Mouse (Mus musculus) stomach, embryonic 14.5 days (tissue): ENCODE data around the gene Pom121l2. TPM values are rescaled to one million over a fixed set of nuclear protein-coding genes. Genes with fewer than 3 reads are reported as not detected.

Experiments
- ATAC-seq: fragments of 200-750 bp; cut with Nextera tagmentation; 2 replicates; pipeline ENCODE4 v1.8.0; 2017; ENCODE audit warnings: low read depth, moderate TSS enrichment; ENCODE audit not compliant: insufficient number of reproducible peaks, insufficient read depth, low FRiP score
- H3K27ac ChIP-seq: fragments of 300-500 bp; sonication (generic); 2 replicates; pipeline ENCODE4 v1.5.1; 2014; ENCODE audit warnings: mild to moderate bottlenecking, low read length, moderate library complexity, mixed read lengths
- H3K27me3 ChIP-seq: fragments of 300-500 bp; sonication (generic); 2 replicates; pipeline ENCODE4 v1.6.1; 2014; ENCODE audit warnings: low read length, control low read depth, mixed read lengths; ENCODE audit not compliant: control insufficient read depth, insufficient read depth
- H3K36me3 ChIP-seq: fragments of 300-500 bp; sonication (generic); 2 replicates; pipeline ENCODE4 v1.6.1; 2014; ENCODE audit warnings: mild to moderate bottlenecking, control low read depth, low read length, moderate library complexity, mixed read lengths; ENCODE audit not compliant: control insufficient read depth, insufficient read depth
- H3K4me1 ChIP-seq: fragments of 300-500 bp; sonication (generic); 2 replicates; pipeline ENCODE4 v1.6.1; 2014; ENCODE audit warnings: low read length, control low read depth, mixed read lengths; ENCODE audit not compliant: control insufficient read depth, insufficient read depth
- H3K4me2 ChIP-seq: fragments of 300-500 bp; sonication (generic); replicated peaks from 2 replicates; pipeline ENCODE4 v1.6.1; 2014; ENCODE audit warnings: low read depth, low read length, control low read depth
- H3K4me3 ChIP-seq: fragments of 300-500 bp; sonication (generic); 2 replicates; pipeline ENCODE4 v1.5.1; 2014; ENCODE audit warnings: low read depth, low read length, control low read depth
- H3K9ac ChIP-seq: fragments of 300-500 bp; sonication (generic); replicated peaks from 2 replicates; pipeline ENCODE4 v1.6.1; 2014; ENCODE audit warnings: low read depth, mild to moderate bottlenecking, control low read depth, low read length, moderate library complexity, mixed read lengths
- H3K9me3 ChIP-seq: fragments of 300-500 bp; sonication (generic); 2 replicates; pipeline ENCODE4 v1.6.1; 2016; ENCODE audit warnings: low read depth, low read length, control low read depth; ENCODE audit not compliant: control insufficient read depth
- WGBS: fragments of 180-500 bp; shearing (Covaris S2); extraction: QIAGEN DNeasy Blood & Tissue Kit; methylation state at CpG from one replicate; pipeline ENCODE4 v1.1.7; 2014; 5-methylcytosine and 5-hydroxymethylcytosine counted together
- polyA plus RNA-seq: library from polyadenylated mRNA; unstranded; fragments of >200 nt; fragmentation: Nextera tagmentation; extraction: Ambion mirVana; gene quantifications from 2 replicates; pipeline ENCODE4 v1.2.1, GENCODE M21; 2014

The Pom121l2 gene
- polyA plus RNA-seq, 1 experiment from 2014 or later = not detected

DNA sequence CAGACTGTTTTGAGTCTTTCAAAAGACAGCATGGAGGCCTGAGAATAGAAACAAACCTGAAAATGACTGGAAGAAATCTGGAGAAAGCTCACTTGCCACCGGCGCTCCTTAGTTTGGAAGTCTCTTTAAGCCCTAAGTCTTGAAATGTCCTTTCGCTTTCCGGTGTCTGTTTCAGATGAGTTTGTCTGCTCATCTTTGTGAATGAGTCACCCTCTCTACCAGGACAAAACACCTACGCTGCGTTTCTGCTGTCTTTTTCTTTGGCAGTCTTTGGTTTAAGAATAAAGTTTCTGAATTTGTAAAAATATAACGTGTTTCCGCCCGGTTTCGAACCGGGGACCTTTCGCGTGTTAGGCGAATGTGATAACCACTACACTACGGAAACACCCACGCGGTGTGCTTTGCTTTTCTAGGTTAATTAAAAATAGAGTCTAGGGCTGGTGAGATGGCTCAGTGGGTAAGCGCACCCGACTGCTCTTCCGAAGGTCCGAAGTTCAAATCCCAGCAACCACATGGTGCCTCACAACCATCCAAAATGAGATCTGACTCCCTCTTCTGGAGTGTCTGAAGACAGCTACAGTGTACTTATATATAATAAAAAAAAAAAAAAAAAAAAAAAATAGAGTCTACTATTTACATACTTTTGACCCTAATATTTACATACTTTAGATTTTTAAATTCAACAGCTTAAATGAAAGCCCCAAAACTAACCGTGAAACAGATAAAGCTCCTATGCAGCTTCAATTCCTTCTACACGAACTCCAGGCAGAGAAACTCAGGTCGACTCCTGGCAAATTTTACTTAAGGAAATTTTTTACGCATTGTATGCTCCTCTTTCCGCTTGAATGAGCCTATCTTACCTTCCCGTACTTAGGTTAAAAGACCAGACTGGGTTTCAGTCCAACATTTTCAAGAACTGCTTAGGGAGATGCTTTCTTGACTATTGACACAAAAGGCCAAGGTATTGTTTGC lies 34.8 kb downstream of the Pom121l2 start:
- Histone ChIP-seq H3K4me2 (0 out of 2 replicates have a peak overlapping the region, but pooled peaks have one; percentile 33), H3K4me3 (peak overlapping the region; percentile 8), H3K27me3 (peaks cover 34% of the 10 kb centered on the region)

DNA sequence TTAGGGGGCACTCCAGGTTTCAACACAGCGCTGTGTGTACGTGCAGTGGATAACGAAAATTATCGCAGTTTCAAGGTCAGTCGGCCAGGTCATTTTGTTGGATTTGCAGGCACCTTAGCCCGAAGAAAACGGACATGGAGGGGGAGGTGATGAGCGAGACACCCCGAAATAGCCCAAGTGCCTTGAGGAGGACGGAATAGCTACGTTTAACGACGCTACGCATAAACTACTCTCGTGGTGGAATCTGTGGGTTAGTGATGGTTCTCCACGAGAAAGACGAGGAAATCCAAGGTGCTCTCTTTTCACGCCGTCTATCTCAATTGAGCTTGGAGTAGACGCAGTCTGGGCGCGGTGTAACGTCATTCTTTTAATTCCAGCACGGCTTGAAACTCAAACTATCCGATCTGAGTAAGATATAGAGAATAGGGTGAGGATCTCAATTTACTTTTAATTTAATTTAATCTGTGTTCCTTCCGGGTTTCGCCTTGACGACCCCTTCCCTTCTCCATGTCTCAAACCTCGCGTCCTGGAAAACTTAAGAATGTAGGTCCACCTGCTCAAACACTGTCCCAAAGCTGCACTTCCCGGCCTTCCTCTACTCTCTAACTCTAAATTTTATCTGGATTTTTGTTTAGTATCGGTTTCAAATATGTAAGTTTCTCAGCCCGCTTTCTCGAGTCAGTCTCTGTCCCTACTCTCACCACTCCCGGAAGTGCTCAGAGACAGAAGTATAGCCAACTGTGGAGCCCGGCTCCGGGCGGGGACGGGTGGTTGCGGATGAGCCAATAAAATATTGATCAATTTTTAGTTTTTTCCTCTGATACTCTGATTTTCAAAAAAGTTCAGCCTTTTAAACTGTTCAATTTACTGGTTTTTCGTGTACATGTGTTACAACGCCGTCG lies 39.2 kb downstream of the Pom121l2 start:
- H3K36me3 ChIP-seq = no peaks in the 10 kb centered on the region
- 0 out of 2 replicates have a peak, but pooled peaks cover 6% of the 10 kb centered on the region for H3K27me3 ChIP-seq
- H3K9me3 ChIP-seq = no peaks in the 10 kb centered on the region; the same call in 1 of the 2 replicates
- H3K4me1 ChIP-seq = no peaks in the 10 kb centered on the region
- WGBS = 1% methylated on average over 44 of the region's 44 CpGs
- peak overlapping the region; percentile 30 for H3K9ac ChIP-seq
- ATAC-seq = no peak
- H3K27ac ChIP-seq = no peak overlapping the region
- peak overlapping the region; percentile 50 for H3K4me3 ChIP-seq
- H3K4me2 ChIP-seq = peak overlapping the region; percentile 81

More for the DNA sequence above, 34.8 kb downstream of the Pom121l2 start:
- Histone ChIP-seq H3K4me1 (0 out of 2 replicates have a peak, but pooled peaks cover 4% of the 10 kb centered on the region), H3K36me3 (no peaks in the 10 kb centered on the region), H3K27ac (no peak overlapping the region), H3K9me3 (no peaks in the 10 kb centered on the region; the same call in 1 of the 2 replicates), H3K9ac (no peak overlapping the region)
- WGBS = 15% methylated on average over 27 of the region's 27 CpGs
- peak; percentile 81 for ATAC-seq

DNA sequence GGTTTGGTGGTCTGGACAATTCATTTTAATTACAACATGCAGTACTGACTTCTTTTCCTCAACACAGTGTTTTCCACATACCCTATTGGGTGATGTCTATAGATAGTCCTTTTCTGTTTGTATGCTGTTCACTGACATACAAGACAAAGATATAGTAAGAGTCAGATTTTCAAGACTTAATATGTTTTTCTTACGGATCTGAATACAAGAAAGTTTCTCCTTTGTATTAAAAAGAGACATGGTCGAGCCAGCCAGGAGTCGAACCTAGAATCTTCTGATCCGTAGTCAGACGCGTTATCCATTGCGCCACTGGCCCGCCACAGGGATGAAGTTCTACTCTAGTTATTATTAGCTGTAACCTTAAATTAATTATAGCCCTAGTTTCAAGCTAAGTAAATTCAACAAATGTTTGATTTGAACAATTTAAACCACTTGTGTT lies 39.9 kb downstream of the Pom121l2 start:
- Histone ChIP-seq H3K9me3 (no peaks in the 10 kb centered on the region), H3K4me1 (no peaks in the 10 kb centered on the region), H3K36me3 (no peaks in the 10 kb centered on the region), H3K4me2 (peak overlapping the region; percentile 81), H3K9ac (peak overlapping the region; percentile 30; the same call in 1 of the 2 replicates), H3K27me3 (0 out of 2 replicates have a peak, but pooled peaks cover 3% of the 10 kb centered on the region), H3K27ac (no peak overlapping the region), H3K4me3 (peak overlapping the region; percentile 50)
- ATAC-seq = peak; percentile 77
- under 1% methylated on average over 8 of the region's 8 CpGs for WGBS

DNA sequence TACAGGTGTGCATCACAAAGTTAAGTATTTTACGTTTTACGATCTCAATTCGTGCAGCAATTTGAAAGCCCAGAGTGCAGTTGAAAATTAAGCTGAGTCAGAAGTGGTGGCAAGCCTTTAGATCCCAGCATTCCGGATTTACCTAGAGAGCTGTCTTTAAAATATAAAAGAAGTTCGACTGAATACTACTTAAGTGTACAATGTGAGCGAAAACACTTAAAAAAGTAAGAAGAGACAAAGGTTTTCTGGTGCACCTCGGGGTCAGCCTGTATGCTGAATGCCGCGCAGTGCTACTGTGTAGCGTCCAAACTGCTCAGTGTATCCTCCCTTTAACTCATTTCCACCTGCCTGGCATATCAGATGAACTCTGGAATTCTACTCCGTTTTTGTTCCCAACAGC lies 40.6 kb downstream of the Pom121l2 start:
- 1% methylated on average over 11 of the region's 11 CpGs for WGBS
- H3K27ac ChIP-seq = no peak overlapping the region

GRCm38 (mm10) chr13:22022241-22022640 lies 41.2 kb downstream of the Pom121l2 start:
- H3K27ac ChIP-seq = no peak overlapping the region
- no peaks in the 10 kb centered on the region for H3K9me3 ChIP-seq
- H3K4me1 ChIP-seq = no peaks in the 10 kb centered on the region
- H3K36me3 ChIP-seq = no peaks in the 10 kb centered on the region
- peak; percentile 76; the same call in 1 of the 2 replicates for ATAC-seq
- peak overlapping the region; percentile 81 for H3K4me2 ChIP-seq
- H3K9ac ChIP-seq = 0 out of 2 replicates have a peak overlapping the region, but pooled peaks have one; percentile 1
- H3K4me3 ChIP-seq = peak overlapping the region; percentile 50
- no peaks in the 10 kb centered on the region for H3K27me3 ChIP-seq
- WGBS = under 1% methylated on average over 9 of the region's 9 CpGs

More for the DNA sequence above, 40.6 kb downstream of the Pom121l2 start:
- Histone ChIP-seq H3K4me2 (peak overlapping the region; percentile 81), H3K36me3 (no peaks in the 10 kb centered on the region), H3K4me3 (peak overlapping the region; percentile 50), H3K4me1 (no peaks in the 10 kb centered on the region), H3K27me3 (0 out of 2 replicates have a peak, but pooled peaks cover under 1% of the 10 kb centered on the region), H3K9ac (0 out of 2 replicates have a peak overlapping the region, but pooled peaks have one; percentile 1), H3K9me3 (no peaks in the 10 kb centered on the region)
- ATAC-seq = no peak

- H3K4me2 ChIP-seq = peak overlapping the region; percentile 54
- WGBS = 1% methylated on average over 35 of the region's 35 CpGs
- H3K27me3 ChIP-seq = no peaks in the 10 kb centered on the region
Observed at GRCm38 (mm10) chr13:22026058-22027031, 45.4 kb downstream of the Pom121l2 start.

GRCm38 (mm10) chr13:22028673-22029460 lies 47.9 kb downstream of the Pom121l2 start:
- peak overlapping the region; percentile 32 for H3K4me3 ChIP-seq
- WGBS = 2% methylated on average over 40 of the region's 40 CpGs

More at GRCm38 (mm10) chr13:22026058-22027031, 45.4 kb downstream of the Pom121l2 start:
- Histone ChIP-seq H3K36me3 (no peaks in the 10 kb centered on the region), H3K9me3 (no peaks in the 10 kb centered on the region), H3K9ac (0 out of 2 replicates have a peak overlapping the region, but pooled peaks have one; percentile 26), H3K4me1 (no peaks in the 10 kb centered on the region), H3K27ac (no peak overlapping the region), H3K4me3 (peak overlapping the region; percentile 44)
- peak; percentile 46; the same call in 1 of the 2 replicates for ATAC-seq

More at GRCm38 (mm10) chr13:22028673-22029460, 47.9 kb downstream of the Pom121l2 start:
- H3K27ac ChIP-seq = no peak overlapping the region; the same call in 1 of the 2 replicates
- H3K36me3 ChIP-seq = no peaks in the 10 kb centered on the region
- peak overlapping the region; percentile 36 for H3K4me2 ChIP-seq
- H3K27me3 ChIP-seq = no peaks in the 10 kb centered on the region
- no peaks in the 10 kb centered on the region for H3K9me3 ChIP-seq
- no peaks in the 10 kb centered on the region for H3K4me1 ChIP-seq
- peak; percentile 79 for ATAC-seq
- no peak overlapping the region; the same call in 1 of the 2 replicates for H3K9ac ChIP-seq
